Mouse (Mus musculus): ENCODE measurements around the gene Tmem45a2. TPM values are rescaled to one million over a fixed set of nuclear protein-coding genes. Genes with fewer than 3 reads are reported as not detected.

Tmem45a2 gene
- not detected for polyA plus RNA-seq (2017; shearing (Covaris generic))

DNA sequence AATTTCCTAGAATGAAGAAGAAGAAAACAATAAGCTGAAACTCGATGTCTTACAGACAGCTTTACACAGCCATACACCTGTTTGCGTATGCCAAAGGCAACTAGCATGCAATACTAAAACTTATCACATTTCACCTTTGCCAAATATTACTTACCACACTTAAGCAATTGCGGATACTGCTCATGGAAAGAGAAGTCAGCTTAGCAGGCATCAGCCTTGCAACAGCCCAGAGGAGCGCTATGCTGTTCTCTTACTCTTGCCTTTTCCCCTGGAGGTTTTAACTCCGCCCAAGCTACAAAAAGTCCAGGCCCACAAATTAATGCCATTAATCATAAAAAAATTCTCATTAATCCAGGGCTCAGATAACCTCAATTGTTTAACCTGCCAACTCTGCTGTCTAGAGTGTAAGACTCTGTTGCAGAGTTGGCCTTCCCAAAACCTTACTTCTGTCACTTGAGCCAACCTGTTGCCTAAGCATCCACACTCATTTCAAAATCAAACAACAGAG is at the start of gene Tmem45a2:
Gene Tmem45a2, minus strand, starts transcription at position 241 of the 508 bp plus-strand sequence.

Other genes with a start within 250 kb of the Tmem45a2 start
- not detected for gene Tmem45a, start 185.2 kb downstream of the Tmem45a2 start, polyA plus RNA-seq (2017; shearing (Covaris generic))
- gene Lnp1, start 143.3 kb downstream of the Tmem45a2 start, polyA plus RNA-seq (2017; shearing (Covaris generic)) = not detected
- gene Tomm70a, start 50.3 kb upstream of the Tmem45a2 start, polyA plus RNA-seq (2017; shearing (Covaris generic)) = 39.5 TPM
- 15.2 TPM for gene Nit2, start 96.0 kb upstream of the Tmem45a2 start, polyA plus RNA-seq (2017; shearing (Covaris generic))
- gene Tbc1d23, start 160.1 kb upstream of the Tmem45a2 start, polyA plus RNA-seq (2017; shearing (Covaris generic)) = 36.2 TPM
- gene Tmem30c, start 221.5 kb upstream of the Tmem45a2 start, polyA plus RNA-seq (2017; shearing (Covaris generic)) = not detected

All from effector memory CD4-positive, alpha-beta T cell, adult 5 months (primary cell).